Mouse (Mus musculus) stomach, embryonic 14.5 days (tissue): ENCODE data around the gene Ankrd13a. TPM values are rescaled to one million over a fixed set of nuclear protein-coding genes. Genes with fewer than 3 reads are reported as not detected.

Experiments used
- ATAC-seq: fragments of 200-750 bp; cut with Nextera tagmentation; 2 replicates; pipeline ENCODE4 v1.8.0; 2017; ENCODE audit warnings: low read depth, moderate TSS enrichment; ENCODE audit not compliant: insufficient number of reproducible peaks, insufficient read depth, low FRiP score
- H3K27ac ChIP-seq: fragments of 300-500 bp; sonication (generic); 2 replicates; pipeline ENCODE4 v1.5.1; 2014; ENCODE audit warnings: mild to moderate bottlenecking, low read length, moderate library complexity, mixed read lengths
- H3K27me3 ChIP-seq: fragments of 300-500 bp; sonication (generic); 2 replicates; pipeline ENCODE4 v1.6.1; 2014; ENCODE audit warnings: low read length, control low read depth, mixed read lengths; ENCODE audit not compliant: control insufficient read depth, insufficient read depth
- H3K36me3 ChIP-seq: fragments of 300-500 bp; sonication (generic); 2 replicates; pipeline ENCODE4 v1.6.1; 2014; ENCODE audit warnings: mild to moderate bottlenecking, control low read depth, low read length, moderate library complexity, mixed read lengths; ENCODE audit not compliant: control insufficient read depth, insufficient read depth
- H3K4me1 ChIP-seq: fragments of 300-500 bp; sonication (generic); 2 replicates; pipeline ENCODE4 v1.6.1; 2014; ENCODE audit warnings: low read length, control low read depth, mixed read lengths; ENCODE audit not compliant: control insufficient read depth, insufficient read depth
- H3K4me2 ChIP-seq: fragments of 300-500 bp; sonication (generic); replicated peaks from 2 replicates; pipeline ENCODE4 v1.6.1; 2014; ENCODE audit warnings: low read depth, low read length, control low read depth
- H3K4me3 ChIP-seq: fragments of 300-500 bp; sonication (generic); 2 replicates; pipeline ENCODE4 v1.5.1; 2014; ENCODE audit warnings: low read depth, low read length, control low read depth
- H3K9ac ChIP-seq: fragments of 300-500 bp; sonication (generic); replicated peaks from 2 replicates; pipeline ENCODE4 v1.6.1; 2014; ENCODE audit warnings: low read depth, mild to moderate bottlenecking, control low read depth, low read length, moderate library complexity, mixed read lengths
- H3K9me3 ChIP-seq: fragments of 300-500 bp; sonication (generic); 2 replicates; pipeline ENCODE4 v1.6.1; 2016; ENCODE audit warnings: low read depth, low read length, control low read depth; ENCODE audit not compliant: control insufficient read depth
- WGBS: fragments of 180-500 bp; shearing (Covaris S2); extraction: QIAGEN DNeasy Blood & Tissue Kit; methylation state at CpG from one replicate; pipeline ENCODE4 v1.1.7; 2014; 5-methylcytosine and 5-hydroxymethylcytosine counted together
- polyA plus RNA-seq: library from polyadenylated mRNA; unstranded; fragments of >200 nt; fragmentation: Nextera tagmentation; extraction: Ambion mirVana; gene quantifications from 2 replicates; pipeline ENCODE4 v1.2.1, GENCODE M21; 2014

Gene Ankrd13a
- polyA plus RNA-seq, 1 experiment from 2014 or later: 35.6 TPM

GRCm38 (mm10) chr5:114806636-114807035 is 32.2 kb downstream of the Ankrd13a start:
- ATAC-seq: no peak
- WGBS: 86% methylated on average over 8 of the region's 8 CpGs
- H3K4me2 ChIP-seq: no peak overlapping the region

GRCm38 (mm10) chr5:114807063-114807462 is 32.6 kb downstream of the Ankrd13a start:
- peaks cover 31% of the 10 kb centered on the region for H3K36me3 ChIP-seq
- H3K9ac ChIP-seq: no peak overlapping the region
- no peaks in the 10 kb centered on the region for H3K9me3 ChIP-seq
- H3K27me3 ChIP-seq: no peaks in the 10 kb centered on the region
- WGBS: 52% methylated on average over 9 of the region's 9 CpGs
- no peaks in the 10 kb centered on the region for H3K4me1 ChIP-seq
- ATAC-seq: no peak
- no peak overlapping the region for H3K27ac ChIP-seq
- H3K4me2 ChIP-seq: no peak overlapping the region
- H3K4me3 ChIP-seq: no peak overlapping the region

More at GRCm38 (mm10) chr5:114806636-114807035, 32.2 kb downstream of the Ankrd13a start:
- Histone ChIP-seq H3K27me3 (no peaks in the 10 kb centered on the region), H3K36me3 (peaks cover 34% of the 10 kb centered on the region), H3K4me1 (no peaks in the 10 kb centered on the region), H3K4me3 (no peak overlapping the region), H3K9ac (no peak overlapping the region), H3K27ac (peak overlapping the region; percentile 28; the same call in 1 of the 2 replicates), H3K9me3 (no peaks in the 10 kb centered on the region)

GRCm38 (mm10) chr5:114807468-114807867 is 33.0 kb downstream of the Ankrd13a start:
- Histone ChIP-seq H3K27ac (no peak overlapping the region), H3K4me1 (no peaks in the 10 kb centered on the region), H3K9me3 (no peaks in the 10 kb centered on the region), H3K9ac (no peak overlapping the region), H3K27me3 (no peaks in the 10 kb centered on the region), H3K4me2 (no peak overlapping the region), H3K36me3 (peaks cover 31% of the 10 kb centered on the region), H3K4me3 (no peak overlapping the region)
- 36% methylated on average over 8 of the region's 8 CpGs for WGBS
- peak; percentile 54; the same call in 1 of the 2 replicates for ATAC-seq

GRCm38 (mm10) chr5:114807893-114808292 is 33.4 kb downstream of the Ankrd13a start:
- Histone ChIP-seq H3K27ac (no peak overlapping the region), H3K4me2 (no peak overlapping the region), H3K9me3 (no peaks in the 10 kb centered on the region), H3K9ac (no peak overlapping the region), H3K4me3 (no peak overlapping the region), H3K4me1 (no peaks in the 10 kb centered on the region), H3K36me3 (peaks cover 29% of the 10 kb centered on the region), H3K27me3 (no peaks in the 10 kb centered on the region)
- no peak for ATAC-seq
- WGBS: 72% methylated on average over 6 of the region's 6 CpGs

- ATAC-seq: no peak
- no peak overlapping the region for H3K4me3 ChIP-seq
- H3K9ac ChIP-seq: no peak overlapping the region
- 80% methylated on average over 8 of the region's 8 CpGs for WGBS
- H3K9me3 ChIP-seq: no peaks in the 10 kb centered on the region
- H3K4me1 ChIP-seq: no peaks in the 10 kb centered on the region
- H3K27me3 ChIP-seq: no peaks in the 10 kb centered on the region
- no peak overlapping the region for H3K4me2 ChIP-seq
- peaks cover 24% of the 10 kb centered on the region for H3K36me3 ChIP-seq
- H3K27ac ChIP-seq: no peak overlapping the region
Observed at GRCm38 (mm10) chr5:114808385-114808784, 33.9 kb downstream of the Ankrd13a start.

GRCm38 (mm10) chr5:114809181-114809756 is 34.8 kb downstream of the Ankrd13a start:
- no peak for ATAC-seq
- peaks cover 19% of the 10 kb centered on the region; the same call in 1 of the 2 replicates for H3K36me3 ChIP-seq
- WGBS: 81% methylated on average over 10 of the region's 10 CpGs
- H3K27ac ChIP-seq: no peak overlapping the region
- H3K9me3 ChIP-seq: no peaks in the 10 kb centered on the region
- H3K4me3 ChIP-seq: no peak overlapping the region
- H3K27me3 ChIP-seq: no peaks in the 10 kb centered on the region
- H3K4me2 ChIP-seq: no peak overlapping the region
- no peak overlapping the region for H3K9ac ChIP-seq
- H3K4me1 ChIP-seq: no peaks in the 10 kb centered on the region

GRCm38 (mm10) chr5:114809826-114810225 is 35.3 kb downstream of the Ankrd13a start:
- H3K4me1 ChIP-seq: no peaks in the 10 kb centered on the region
- peaks cover 14% of the 10 kb centered on the region; the same call in 1 of the 2 replicates for H3K36me3 ChIP-seq
- H3K27me3 ChIP-seq: no peaks in the 10 kb centered on the region
- no peak overlapping the region for H3K27ac ChIP-seq
- H3K9ac ChIP-seq: no peak overlapping the region
- H3K4me3 ChIP-seq: no peak overlapping the region
- H3K4me2 ChIP-seq: no peak overlapping the region
- no peak for ATAC-seq
- WGBS: 93% methylated on average over 5 of the region's 5 CpGs
- no peaks in the 10 kb centered on the region for H3K9me3 ChIP-seq

GRCm38 (mm10) chr5:114813525-114814181 is 39.2 kb downstream of the Ankrd13a start:
- no peaks in the 10 kb centered on the region; the same call in 1 of the 2 replicates for H3K9me3 ChIP-seq
- peak overlapping the region; percentile 38 for H3K4me2 ChIP-seq
- no peaks in the 10 kb centered on the region for H3K36me3 ChIP-seq
- peak; percentile 95 for ATAC-seq
- peak overlapping the region; percentile 41; the same call in 1 of the 2 replicates for H3K9ac ChIP-seq
- H3K4me1 ChIP-seq: no peaks in the 10 kb centered on the region
- H3K27ac ChIP-seq: peak overlapping the region; percentile 75; the same call in 1 of the 2 replicates
- H3K27me3 ChIP-seq: no peaks in the 10 kb centered on the region
- peak overlapping the region; percentile 67 for H3K4me3 ChIP-seq
- under 1% methylated on average over 50 of the region's 50 CpGs for WGBS
